In genomic region chr8:37019571-37019970, GRCm38 (mm10) we compare ENCODE assay signal across 16 mouse cellular contexts. TPM values are rescaled to one million over a fixed set of nuclear protein-coding genes. Genes with fewer than 3 reads are reported as not detected.
"Had no signal": no experiment of that assay in that cellular context is flagged by ENCODE, and none has a peak within 500 bp of the region (broad histone marks: within the 10 kb centered on the region; RNA-seq: fewer than 3 reads in every experiment).

No protein-coding gene starts in this region.

- H3K27me3 ChIP-seq: limb, embryonic 13.5 days; midbrain, embryonic 15.5 days; neural tube, embryonic 12.5 days; stomach, embryonic 15.5 days had no signal

- ATAC-seq: intestine, embryonic 16.5 days; midbrain, embryonic 15.5 days had no signal

- H3K4me2 ChIP-seq: limb, embryonic 13.5 days; midbrain, embryonic 11.5 days; midbrain, embryonic 15.5 days; neural tube, embryonic 12.5 days; stomach, embryonic 15.5 days had no signal

- H3K27ac ChIP-seq: limb, embryonic 13.5 days; liver, embryonic 14.5 days; midbrain, embryonic 15.5 days; neural tube, embryonic 12.5 days; stomach, embryonic 15.5 days had no signal

- H3K4me3 ChIP-seq: limb, embryonic 13.5 days; midbrain, embryonic 15.5 days; neural tube, embryonic 12.5 days; stomach, embryonic 15.5 days had no signal

- H3K9ac ChIP-seq: limb, embryonic 13.5 days; liver, embryonic 14.5 days; midbrain, embryonic 15.5 days; neural tube, embryonic 12.5 days; stomach, embryonic 15.5 days had no signal

- H3K9me3 ChIP-seq: limb, embryonic 13.5 days; midbrain, embryonic 15.5 days; neural tube, embryonic 12.5 days; stomach, embryonic 15.5 days had no signal

- H3K36me3 ChIP-seq: limb, embryonic 13.5 days; midbrain, embryonic 15.5 days; neural tube, embryonic 12.5 days; stomach, embryonic 15.5 days had no signal

- DNase-seq: kidney, postnatal 10 days; left cerebral cortex, postnatal 4 days; lung, adult 18-20 months; lung, postnatal 4 days; retina, postnatal 1 day; right cerebral cortex, postnatal 4 days; thymus, adult 2 months; thymus, postnatal 25 days had no signal

- H3K4me1 ChIP-seq: limb, embryonic 13.5 days; midbrain, embryonic 15.5 days; neural tube, embryonic 12.5 days; stomach, embryonic 15.5 days had no signal

RNA-seq across cellular contexts. Expression of gene AI429214, which starts 26.2 kb away (rescaled TPM):
- total RNA-seq: monocyte, adult 5-6 weeks had no signal
